Mouse (Mus musculus) C2C12 (cell line): ENCODE results near the gene Sorl1.

Experiments used
- CEBPB ChIP-seq: IDR thresholded peaks from one replicate; pipeline ENCODE4 v1.6.1; 2011; ENCODE audit warnings: low read depth, mild to moderate bottlenecking, control low read depth, moderate library complexity
- CTCF ChIP-seq: IDR thresholded peaks from one replicate; pipeline ENCODE4 v1.5.1; 2011; ENCODE audit not compliant: control insufficient read depth, insufficient read depth, insufficient read length
- FOSL1 ChIP-seq: IDR thresholded peaks from one replicate; pipeline ENCODE4 v1.8.0; 2011; ENCODE audit warnings: mild to moderate bottlenecking, low read length; ENCODE audit not compliant: poor library complexity, insufficient read depth, severe bottlenecking
- MAX ChIP-seq: IDR thresholded peaks from one replicate; pipeline ENCODE4 v1.6.1; 2011; ENCODE audit warnings: mild to moderate bottlenecking, control low read depth
- MYOD1 ChIP-seq: IDR thresholded peaks from one replicate; pipeline ENCODE4 v1.6.1; 2011; ENCODE audit warnings: low read depth; ENCODE audit not compliant: control insufficient read depth, insufficient read length
- USF1 ChIP-seq: IDR thresholded peaks from one replicate; pipeline ENCODE4 v1.6.1; 2011; ENCODE audit warnings: low read depth, mild to moderate bottlenecking, control low read depth, moderate library complexity

- no peak for TF ChIP-seq CTCF
- TF ChIP-seq USF1, result no peak
- no peak for TF ChIP-seq CEBPB
- TF ChIP-seq MAX, result no peak
- TF ChIP-seq MYOD1, result no peak
- TF ChIP-seq FOSL1, result no peak
Observed at GRCm38 (mm10) chr9:41937967-41938348, 186.1 kb downstream of the Sorl1 start.
